Mouse (Mus musculus) embryonic facial prominence, embryonic 13.5 days (tissue): ENCODE measurements around the gene Rab4a. TPM values are rescaled to one million over a fixed set of nuclear protein-coding genes. Genes with fewer than 3 reads are reported as not detected.
"Not testable (repeated sequence)": the region's sequence is repeated elsewhere in the genome, so short reads cannot be mapped to it uniquely, and the experiment has no call there.

Source experiments
- ATAC-seq: fragments of 200-750 bp; cut with Nextera tagmentation; 2 replicates; pipeline ENCODE4 v1.8.0; 2017; ENCODE audit warnings: low read depth; ENCODE audit not compliant: insufficient number of reproducible peaks, insufficient read depth, low FRiP score, low TSS enrichment
- H3K27ac ChIP-seq: fragments of 300-500 bp; sonication (generic); 2 replicates; pipeline ENCODE4 v1.5.1; 2015; ENCODE audit warnings: moderate library complexity, mild to moderate bottlenecking, inconsistent platforms
- H3K27me3 ChIP-seq: fragments of 300-500 bp; sonication (generic); 2 replicates; pipeline ENCODE4 v1.6.1; 2015; ENCODE audit warnings: mild to moderate bottlenecking, inconsistent platforms
- H3K36me3 ChIP-seq: fragments of 300-500 bp; sonication (generic); 2 replicates; pipeline ENCODE4 v1.6.1; 2015; ENCODE audit warnings: mild to moderate bottlenecking, inconsistent platforms
- H3K4me1 ChIP-seq: fragments of 300-500 bp; sonication (generic); 2 replicates; pipeline ENCODE4 v1.6.1; 2015; ENCODE audit warnings: inconsistent platforms
- H3K4me2 ChIP-seq: fragments of 300-500 bp; sonication (generic); 2 replicates; pipeline ENCODE4 v1.6.1; 2015; ENCODE audit warnings: moderate library complexity, mild to moderate bottlenecking, inconsistent platforms
- H3K4me3 ChIP-seq: fragments of 300-500 bp; sonication (generic); 2 replicates; pipeline ENCODE4 v1.5.1; 2015; ENCODE audit warnings: mild to moderate bottlenecking, inconsistent platforms
- H3K9ac ChIP-seq: fragments of 300-500 bp; sonication (generic); 2 replicates; pipeline ENCODE4 v1.6.1; 2015; ENCODE audit warnings: mild to moderate bottlenecking, inconsistent platforms
- H3K9me3 ChIP-seq: fragments of 300-500 bp; sonication (generic); 2 replicates; pipeline ENCODE4 v1.6.1; 2016; ENCODE audit warnings: inconsistent platforms
- WGBS: fragments of 180-500 bp; shearing (Covaris S2); methylation state at CpG from one replicate; pipeline ENCODE4 v1.1.7; 2015; ENCODE audit warnings: mixed read lengths; 5-methylcytosine and 5-hydroxymethylcytosine counted together
- polyA plus RNA-seq: library from polyadenylated mRNA; unstranded; fragments of >200 nt; fragmentation: Nextera tagmentation; extraction: Ambion mirVana; gene quantifications from 2 replicates; pipeline ENCODE4 v1.2.1, GENCODE M21; 2015

Gene Rab4a
- polyA plus RNA-seq, 1 experiment from 2014 or later: 48.9 TPM

GRCm38 (mm10) chr8:123801538-123801937 lies 4.2 kb upstream of the Rab4a start:
- Histone ChIP-seq H3K27ac (no peak overlapping the region), H3K4me2 (no peak overlapping the region), H3K9ac (no peak overlapping the region), H3K4me3 (no peak overlapping the region), H3K27me3 (no peaks in the 10 kb centered on the region), H3K9me3 (no peaks in the 10 kb centered on the region), H3K4me1 (peaks cover 24% of the 10 kb centered on the region), H3K36me3 (no peaks in the 10 kb centered on the region)
- no peak for ATAC-seq
- WGBS: 79% methylated on average over 2 of the region's 2 CpGs

DNA sequence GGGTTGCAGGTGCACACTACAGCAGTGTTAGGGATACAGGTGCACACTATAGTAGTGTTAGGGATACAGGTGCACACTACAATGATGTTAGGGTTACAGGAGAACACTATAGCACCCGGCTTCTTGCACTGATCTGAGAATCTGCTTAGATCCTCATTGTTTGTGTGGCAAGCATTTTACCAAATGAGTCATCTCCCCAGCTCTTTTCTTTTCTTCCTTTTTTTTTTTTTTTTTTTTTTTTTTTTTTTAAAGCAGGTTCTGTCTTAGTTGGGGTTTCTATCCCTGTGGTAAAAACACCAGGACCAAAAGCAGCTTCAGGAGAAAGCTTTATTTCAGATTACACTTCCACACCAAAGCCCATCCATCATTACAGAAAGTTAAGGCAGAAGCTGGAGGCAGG lies 2.1 kb upstream of the Rab4a start:
- Histone ChIP-seq H3K9ac (no peak overlapping the region), H3K27me3 (no peaks in the 10 kb centered on the region), H3K4me2 (no peak overlapping the region), H3K27ac (no peak overlapping the region), H3K9me3 (no peaks in the 10 kb centered on the region), H3K4me3 (no peak overlapping the region), H3K4me1 (peaks cover 40% of the 10 kb centered on the region), H3K36me3 (no peaks in the 10 kb centered on the region)
- WGBS: 76% methylated on average over 1 of the region's 1 CpGs
- ATAC-seq: no peak

GRCm38 (mm10) chr8:123804586-123804985 lies 1.2 kb upstream of the Rab4a start:
- Histone ChIP-seq H3K9ac (no peak overlapping the region), H3K9me3 (no peaks in the 10 kb centered on the region), H3K4me3 (no peak overlapping the region), H3K27me3 (no peaks in the 10 kb centered on the region), H3K27ac (no peak overlapping the region), H3K4me2 (no peak overlapping the region), H3K4me1 (peaks cover 33% of the 10 kb centered on the region), H3K36me3 (no peaks in the 10 kb centered on the region)
- WGBS: 82% methylated on average over 7 of the region's 7 CpGs
- no peak for ATAC-seq

GRCm38 (mm10) chr8:123805209-123805717 lies 522 bp upstream of the Rab4a start:
- Histone ChIP-seq H3K27me3 (no peaks in the 10 kb centered on the region), H3K4me2 (peak overlapping the region; percentile 90), H3K27ac (peak overlapping the region; percentile 39; the same call in 1 of the 2 replicates), H3K4me3 (peak overlapping the region; percentile 89), H3K36me3 (0 out of 2 replicates have a peak, but pooled peaks cover 2% of the 10 kb centered on the region), H3K9me3 (no peaks in the 10 kb centered on the region), H3K4me1 (peaks cover 29% of the 10 kb centered on the region), H3K9ac (peak overlapping the region; percentile 92)
- no peak for ATAC-seq
- 16% methylated on average over 15 of the region's 15 CpGs for WGBS

DNA sequence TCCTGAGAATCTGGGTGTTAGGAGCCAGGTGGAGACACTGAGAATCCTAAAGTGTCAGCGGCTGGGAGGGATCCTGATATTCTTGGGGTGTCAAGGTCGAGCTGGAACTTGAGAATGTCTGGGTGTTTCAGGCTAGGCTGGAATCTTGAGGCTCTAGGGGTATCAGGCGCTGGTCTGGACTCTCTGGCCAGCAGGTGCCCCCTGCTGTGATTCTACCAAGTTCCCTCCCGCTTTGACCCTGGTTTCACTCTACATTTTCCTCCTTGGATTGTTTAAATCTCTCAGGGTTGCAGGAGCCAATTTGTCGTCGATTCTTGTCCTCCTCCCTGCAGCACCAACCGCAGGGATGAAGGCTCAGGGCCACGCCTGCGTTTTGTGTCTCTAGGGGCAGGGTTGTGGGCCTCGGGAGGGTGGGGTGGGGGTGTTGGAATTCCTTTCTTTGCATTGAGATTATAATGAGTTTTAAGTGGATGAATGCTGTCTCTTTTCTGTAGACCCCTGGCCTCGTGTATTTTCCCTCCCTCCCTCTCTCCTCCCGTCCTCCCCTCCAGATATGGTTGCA lies 670 bp downstream of the Rab4a start:
- H3K9me3 ChIP-seq: no peaks in the 10 kb centered on the region
- WGBS: 2% methylated on average over 12 of the region's 12 CpGs
- H3K27ac ChIP-seq: peak overlapping the region; percentile 84

DNA sequence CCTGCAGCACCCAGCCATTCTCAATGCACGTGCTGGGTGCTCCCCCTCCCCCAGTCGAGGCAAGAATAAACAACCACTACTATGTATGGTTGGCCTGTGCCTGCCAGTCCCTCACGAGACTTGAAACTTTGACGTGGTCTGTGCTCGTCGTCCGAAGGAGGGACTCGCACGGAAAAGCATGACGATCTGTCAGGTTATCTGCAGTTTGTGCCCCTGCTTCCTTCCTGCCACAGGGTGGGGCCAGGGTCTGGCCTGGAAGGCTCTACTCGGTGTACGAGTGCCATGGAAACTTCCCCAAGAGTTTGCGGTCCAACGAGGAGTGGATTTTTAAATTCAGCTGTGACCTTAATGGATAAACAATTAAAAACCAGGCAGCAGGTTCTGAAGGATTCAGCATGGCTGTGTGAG lies 1.2 kb downstream of the Rab4a start:
- Histone ChIP-seq H3K4me3 (peak overlapping the region; percentile 89), H3K4me2 (peak overlapping the region; percentile 90), H3K36me3 (0 out of 2 replicates have a peak, but pooled peaks cover 3% of the 10 kb centered on the region), H3K9ac (peak overlapping the region; percentile 92), H3K9me3 (no peaks in the 10 kb centered on the region), H3K4me1 (peaks cover 32% of the 10 kb centered on the region), H3K27me3 (no peaks in the 10 kb centered on the region), H3K27ac (no peak overlapping the region)
- 9% methylated on average over 14 of the region's 14 CpGs for WGBS
- no peak for ATAC-seq

More for the DNA sequence above, 670 bp downstream of the Rab4a start:
- no peak for ATAC-seq
- Histone ChIP-seq H3K4me3 (peak overlapping the region; percentile 89), H3K4me2 (peak overlapping the region; percentile 90), H3K27me3 (no peaks in the 10 kb centered on the region), H3K4me1 (peaks cover 32% of the 10 kb centered on the region), H3K36me3 (0 out of 2 replicates have a peak, but pooled peaks cover 3% of the 10 kb centered on the region), H3K9ac (peak overlapping the region; percentile 92)

DNA sequence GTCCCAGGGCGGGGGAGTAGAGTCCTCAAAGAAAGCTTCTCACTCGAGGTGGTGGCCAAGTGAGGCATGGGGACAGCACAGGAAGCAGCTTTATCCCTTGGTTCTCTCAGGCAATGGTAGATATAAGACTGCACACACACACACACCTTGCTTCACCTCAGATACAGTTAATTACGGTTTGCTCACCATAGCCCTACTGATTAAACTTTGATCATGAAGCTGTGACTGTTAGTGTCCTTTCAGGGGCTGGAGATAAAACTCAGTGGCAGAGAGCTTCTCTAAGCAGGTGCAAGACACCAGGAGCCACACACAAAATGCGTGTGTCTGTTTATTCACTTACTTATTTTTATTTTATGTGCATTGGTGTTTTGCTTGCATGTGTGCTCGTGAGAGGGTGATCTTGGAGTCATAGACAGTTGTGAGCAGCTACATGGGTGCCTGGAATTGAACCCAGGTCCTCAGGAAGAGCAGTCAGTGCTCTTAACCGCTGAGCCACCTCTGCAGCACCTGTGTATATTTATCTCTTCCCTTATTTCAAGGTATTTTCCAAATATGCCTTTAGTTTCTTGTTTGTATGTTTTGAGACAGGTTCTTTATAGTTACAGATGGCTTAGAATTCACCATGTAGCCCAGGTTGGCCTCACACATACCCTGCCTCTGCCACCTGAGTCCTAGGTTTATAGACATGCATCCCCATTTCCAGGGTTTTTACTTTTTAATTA lies 2.2 kb downstream of the Rab4a start:
- Histone ChIP-seq H3K9me3 (no peaks in the 10 kb centered on the region), H3K4me1 (peaks cover 33% of the 10 kb centered on the region), H3K4me3 (no peak overlapping the region), H3K36me3 (0 out of 2 replicates have a peak, but pooled peaks cover 3% of the 10 kb centered on the region), H3K9ac (peak overlapping the region; percentile 92), H3K27me3 (no peaks in the 10 kb centered on the region), H3K27ac (no peak overlapping the region), H3K4me2 (peak overlapping the region; percentile 90)
- WGBS: 67% methylated on average over 6 of the region's 6 CpGs
- ATAC-seq: no peak

DNA sequence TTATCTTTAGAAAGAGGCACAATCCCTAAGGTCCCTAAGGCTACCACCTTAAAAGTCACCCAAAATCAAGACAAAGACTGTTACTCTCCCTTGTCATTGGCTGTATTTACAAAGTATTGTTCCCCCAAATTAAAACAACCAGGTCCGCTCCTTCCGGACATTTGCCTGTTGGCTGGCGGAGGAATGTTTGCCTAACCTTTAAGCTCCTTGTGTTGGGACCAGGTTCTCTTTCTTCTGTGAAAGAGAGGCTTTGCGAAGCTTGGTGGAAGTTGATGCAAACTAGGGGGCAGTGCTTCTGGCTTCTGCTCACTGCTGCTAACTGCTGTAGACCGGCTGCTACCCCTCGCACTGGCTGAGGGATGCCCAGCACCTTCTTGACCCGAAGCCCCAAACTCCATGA lies 2.9 kb downstream of the Rab4a start:
- H3K36me3 ChIP-seq: 0 out of 2 replicates have a peak, but pooled peaks cover 3% of the 10 kb centered on the region
- H3K9ac ChIP-seq: no peak overlapping the region
- 77% methylated on average over 7 of the region's 7 CpGs for WGBS
- H3K4me2 ChIP-seq: no peak overlapping the region
- H3K9me3 ChIP-seq: no peaks in the 10 kb centered on the region
- H3K4me3 ChIP-seq: no peak overlapping the region
- no peak overlapping the region for H3K27ac ChIP-seq
- no peaks in the 10 kb centered on the region for H3K27me3 ChIP-seq
- no peak for ATAC-seq
- H3K4me1 ChIP-seq: peaks cover 39% of the 10 kb centered on the region

- not testable (repeated sequence) for H3K9me3 ChIP-seq, H3K36me3 ChIP-seq, ATAC-seq, H3K9ac ChIP-seq, H3K4me2 ChIP-seq, H3K27me3 ChIP-seq, H3K27ac ChIP-seq, H3K4me3 ChIP-seq
- H3K4me1 ChIP-seq: peaks cover 40% of the 10 kb centered on the region
- WGBS: 95% methylated on average over 4 of the region's 4 CpGs
These were observed 3.6 kb downstream of the Rab4a start for GRCm38 (mm10) chr8:123809342-123809741.

DNA sequence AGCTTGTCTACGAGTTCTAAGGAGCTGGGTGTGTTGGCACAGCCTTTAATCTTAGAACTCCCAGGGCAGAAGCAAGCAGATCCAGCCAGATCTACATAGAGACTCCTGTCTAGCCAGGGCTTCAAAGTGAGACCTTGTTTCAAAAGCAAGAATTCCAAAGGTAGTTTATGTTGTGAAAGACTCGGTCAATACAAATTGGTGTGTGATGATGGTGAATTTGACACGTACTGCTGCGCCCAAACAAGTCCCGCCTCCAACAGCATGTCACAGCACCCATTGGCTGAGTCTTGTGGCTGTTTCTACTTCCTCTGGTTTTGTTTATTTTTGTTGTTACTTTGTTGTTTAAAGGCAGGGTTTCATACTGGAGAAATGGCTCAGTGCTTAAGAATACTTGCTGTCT lies 6.4 kb downstream of the Rab4a start:
- Histone ChIP-seq H3K9ac (no peak overlapping the region), H3K36me3 (peaks cover 20% of the 10 kb centered on the region), H3K27me3 (no peaks in the 10 kb centered on the region), H3K4me1 (peaks cover 24% of the 10 kb centered on the region), H3K27ac (no peak overlapping the region), H3K4me2 (no peak overlapping the region), H3K9me3 (no peaks in the 10 kb centered on the region), H3K4me3 (no peak overlapping the region)
- ATAC-seq: no peak
- 89% methylated on average over 5 of the region's 5 CpGs for WGBS

DNA sequence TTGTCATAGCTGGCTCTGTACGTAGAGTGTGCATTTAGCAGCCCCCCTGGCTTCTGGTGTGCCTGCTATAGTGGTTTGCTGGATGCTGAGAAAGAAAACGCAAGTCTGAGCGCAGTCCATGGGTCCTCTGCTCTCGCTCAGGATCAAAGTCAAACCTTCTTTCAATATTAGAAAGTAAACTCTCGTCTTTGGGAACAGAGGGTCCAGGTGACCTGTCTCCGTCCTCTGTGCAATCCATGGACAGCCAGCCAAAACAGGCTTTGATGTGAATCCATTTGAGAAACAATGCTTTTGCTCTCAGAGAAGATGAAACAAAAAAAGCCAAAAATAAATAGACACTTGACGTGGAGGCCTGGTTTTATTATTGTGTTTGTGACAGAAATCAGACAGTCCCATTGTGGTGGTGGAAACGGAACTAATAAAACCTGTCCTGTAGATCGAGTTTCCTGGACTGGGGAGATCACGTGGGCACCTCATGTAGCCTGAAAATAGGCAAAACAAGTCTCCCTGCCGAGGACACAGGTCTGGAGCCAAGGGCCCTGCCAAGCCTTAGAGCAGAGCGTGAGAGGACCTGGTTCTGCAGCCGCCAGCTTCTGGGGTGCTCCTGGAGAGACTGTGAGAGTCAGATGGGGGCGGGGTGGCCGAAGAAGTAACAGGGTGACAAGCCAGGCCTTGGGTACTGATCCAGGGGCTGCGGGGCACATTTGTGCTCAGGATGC lies 7.5 kb downstream of the Rab4a start:
- Histone ChIP-seq H3K36me3 (peaks cover 25% of the 10 kb centered on the region), H3K27me3 (no peaks in the 10 kb centered on the region), H3K9me3 (no peaks in the 10 kb centered on the region), H3K27ac (peak overlapping the region; percentile 33; the same call in 1 of the 2 replicates), H3K4me1 (peaks cover 15% of the 10 kb centered on the region), H3K4me2 (no peak overlapping the region), H3K4me3 (no peak overlapping the region), H3K9ac (peak overlapping the region; percentile 32; the same call in 1 of the 2 replicates)
- ATAC-seq: no peak
- WGBS: 66% methylated on average over 16 of the region's 16 CpGs
